Mouse (Mus musculus) frontal cortex, adult (tissue): Measurements from ENCODE around the gene Arntl2.

Experiments
- ATAC-seq: cut with Nextera tagmentation; 2 replicates; pipeline ENCODE4 v1.9.2; 2017; ENCODE audit warnings: mild to moderate bottlenecking, moderate library complexity, mixed read lengths; ENCODE audit not compliant: low TSS enrichment

Arntl2 gene

DNA sequence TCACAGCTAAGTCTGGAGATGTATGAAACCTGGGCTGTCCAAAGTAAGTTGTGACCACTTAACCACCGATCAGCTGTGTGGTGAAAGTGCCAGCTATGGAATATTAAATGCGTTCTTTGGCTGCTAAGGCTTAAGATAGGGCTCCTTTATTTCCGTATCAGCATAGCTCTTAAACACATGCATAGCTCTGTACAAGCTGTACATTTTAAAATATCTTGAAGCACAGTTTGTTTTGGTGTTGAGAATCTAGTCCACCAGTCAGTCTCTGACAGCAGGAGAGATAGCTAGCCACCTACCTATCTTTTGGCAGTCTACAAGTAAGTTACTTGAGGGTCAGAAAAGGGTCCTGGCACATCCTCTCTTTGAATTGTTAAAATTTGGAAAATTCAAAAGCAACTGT, 17.8 kb upstream of the Arntl2 start:
- ATAC-seq = no peak

DNA sequence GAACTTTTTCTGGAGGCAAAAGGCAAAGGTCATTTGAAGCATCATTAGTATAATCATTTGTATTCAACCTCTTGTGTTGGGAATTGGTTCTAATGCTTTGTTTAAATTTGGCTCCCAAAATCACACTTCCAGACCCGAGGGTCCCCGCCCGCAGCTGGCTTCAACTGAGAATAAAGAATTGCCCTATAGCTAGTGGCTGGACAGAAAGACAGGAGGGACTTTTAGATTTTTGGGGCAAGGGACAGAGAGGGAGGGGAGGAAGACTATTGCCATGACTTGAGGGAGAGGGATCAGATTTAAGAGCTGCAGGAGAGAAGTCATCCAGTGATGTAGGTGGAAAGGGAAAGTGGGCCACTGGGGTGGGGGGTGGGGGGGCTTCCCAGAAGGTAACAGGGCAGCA, 14.3 kb upstream of the Arntl2 start:
- ATAC-seq = no peak

DNA sequence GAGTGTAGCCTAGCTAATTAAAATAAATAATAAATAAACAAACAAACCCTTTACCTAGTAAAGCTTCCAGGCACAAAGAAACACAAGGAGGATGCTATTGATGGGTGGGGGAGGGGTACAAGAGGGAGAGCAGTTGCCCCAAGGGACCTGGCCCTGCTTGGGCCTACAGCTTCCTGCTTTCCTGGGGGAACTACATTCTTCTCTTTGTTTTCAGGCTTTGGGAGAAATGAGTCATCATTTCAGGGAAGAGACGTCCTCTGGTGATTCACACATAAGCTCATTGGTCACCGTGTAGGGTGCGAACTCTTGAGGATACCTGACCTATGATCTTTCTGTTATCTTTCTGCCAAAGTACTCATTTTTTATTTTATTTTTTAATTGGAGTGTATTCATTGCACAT, 2.3 kb upstream of the Arntl2 start:
- no peak for ATAC-seq

DNA sequence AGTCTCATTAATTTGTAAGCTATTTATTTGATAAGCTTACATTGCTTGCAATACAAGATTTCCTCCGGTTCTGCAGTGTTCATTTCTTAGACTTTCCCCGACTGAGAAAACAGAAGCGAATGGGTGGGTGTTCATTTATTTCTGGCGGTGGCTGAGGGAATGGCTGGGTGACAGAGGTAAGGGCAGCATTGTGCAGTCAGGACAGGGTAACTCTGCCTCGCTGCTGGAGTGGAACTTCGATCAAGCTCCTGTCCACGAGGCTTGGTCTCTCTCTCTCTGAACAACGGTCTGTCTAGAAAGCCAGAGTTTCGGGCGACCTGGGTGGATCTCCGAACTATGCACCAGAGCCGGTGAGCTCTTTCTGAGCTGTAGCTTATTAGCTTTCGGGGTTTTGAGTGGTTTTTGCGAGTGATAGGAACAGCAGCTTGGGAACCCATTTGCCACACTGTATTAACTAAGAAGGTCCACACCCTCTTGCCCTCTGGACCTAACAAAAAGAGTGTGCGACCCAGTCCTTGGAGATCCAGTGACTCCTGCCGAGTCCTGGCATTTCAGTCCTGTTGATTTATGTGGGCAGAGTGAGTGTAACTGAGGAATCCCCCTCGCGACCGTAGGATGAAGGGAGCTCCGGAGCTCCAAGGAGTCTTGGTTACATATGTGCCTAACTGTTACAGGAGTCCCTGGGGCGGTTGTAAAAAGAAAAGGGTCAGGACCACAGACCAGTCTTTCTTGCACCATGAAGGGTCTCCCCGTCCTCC, 510 bp upstream of the Arntl2 start:
- peak; percentile 36 for ATAC-seq

DNA sequence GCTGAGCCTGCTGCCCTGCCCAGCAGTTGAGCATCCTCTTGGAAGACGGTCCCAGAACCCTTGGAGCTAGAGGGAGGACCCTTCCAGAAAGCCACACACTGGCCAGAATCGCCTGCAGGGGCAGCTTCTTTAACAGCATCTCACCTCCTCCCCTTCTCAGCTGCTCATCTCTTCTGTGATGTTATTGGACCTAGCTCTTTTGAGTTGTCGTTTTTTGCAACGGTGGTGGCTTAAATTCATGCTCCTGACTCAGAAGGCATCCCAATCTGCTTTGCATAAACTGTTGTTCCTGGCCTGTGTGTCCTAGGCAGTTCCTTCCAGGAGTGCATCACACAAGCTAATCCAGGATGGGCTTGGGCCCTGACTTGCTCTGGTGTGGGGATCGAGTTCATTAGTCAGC, 1.6 kb downstream of the Arntl2 start:
- peak; percentile 16 for ATAC-seq

- 0 out of 2 replicates have a peak, but pooled peaks have one; percentile 44 for ATAC-seq
Measured at GRCm38 (mm10) chr6:146809991-146810390, 14.1 kb downstream of the Arntl2 start.

DNA sequence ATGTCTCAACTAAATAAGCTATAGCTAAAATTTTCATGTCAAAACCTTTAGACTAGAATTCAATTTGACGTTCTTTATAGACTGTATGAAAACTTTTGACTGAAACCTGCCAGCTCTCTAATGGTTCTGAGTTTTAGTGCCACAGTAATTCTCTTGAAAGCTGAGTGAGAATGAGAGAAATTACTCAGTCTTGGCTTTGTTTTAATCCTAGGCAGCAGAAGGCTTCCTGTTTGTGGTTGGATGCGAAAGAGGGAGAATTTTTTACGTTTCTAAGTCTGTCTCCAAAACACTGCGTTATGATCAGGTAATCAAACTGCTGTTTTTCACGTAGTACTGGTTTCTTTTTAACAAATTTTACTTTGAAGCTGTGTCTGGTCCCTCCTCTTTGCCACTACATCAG, 17.2 kb downstream of the Arntl2 start:
- no peak for ATAC-seq

- no peak for ATAC-seq
Measured at GRCm38 (mm10) chr6:146820177-146820965, 24.5 kb downstream of the Arntl2 start.

DNA sequence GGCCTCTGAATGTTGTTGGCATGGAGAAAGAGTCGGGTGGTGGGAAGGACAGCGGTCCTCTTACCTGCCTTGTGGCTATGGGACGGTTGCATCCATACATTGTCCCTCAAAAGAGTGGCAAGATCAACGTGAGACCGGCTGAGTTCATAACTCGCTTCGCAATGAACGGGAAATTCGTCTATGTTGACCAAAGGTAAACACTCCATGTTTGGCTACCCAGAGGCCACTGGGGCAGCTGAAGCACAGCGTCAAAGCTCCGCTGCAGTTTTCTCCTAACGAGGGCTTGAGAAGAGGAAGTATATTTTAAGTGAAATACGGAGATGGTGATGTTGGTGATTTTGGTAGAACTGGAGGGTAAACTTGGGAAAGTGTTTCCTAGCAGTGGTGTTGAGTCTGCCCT, 26.1 kb downstream of the Arntl2 start:
- ATAC-seq = no peak

DNA sequence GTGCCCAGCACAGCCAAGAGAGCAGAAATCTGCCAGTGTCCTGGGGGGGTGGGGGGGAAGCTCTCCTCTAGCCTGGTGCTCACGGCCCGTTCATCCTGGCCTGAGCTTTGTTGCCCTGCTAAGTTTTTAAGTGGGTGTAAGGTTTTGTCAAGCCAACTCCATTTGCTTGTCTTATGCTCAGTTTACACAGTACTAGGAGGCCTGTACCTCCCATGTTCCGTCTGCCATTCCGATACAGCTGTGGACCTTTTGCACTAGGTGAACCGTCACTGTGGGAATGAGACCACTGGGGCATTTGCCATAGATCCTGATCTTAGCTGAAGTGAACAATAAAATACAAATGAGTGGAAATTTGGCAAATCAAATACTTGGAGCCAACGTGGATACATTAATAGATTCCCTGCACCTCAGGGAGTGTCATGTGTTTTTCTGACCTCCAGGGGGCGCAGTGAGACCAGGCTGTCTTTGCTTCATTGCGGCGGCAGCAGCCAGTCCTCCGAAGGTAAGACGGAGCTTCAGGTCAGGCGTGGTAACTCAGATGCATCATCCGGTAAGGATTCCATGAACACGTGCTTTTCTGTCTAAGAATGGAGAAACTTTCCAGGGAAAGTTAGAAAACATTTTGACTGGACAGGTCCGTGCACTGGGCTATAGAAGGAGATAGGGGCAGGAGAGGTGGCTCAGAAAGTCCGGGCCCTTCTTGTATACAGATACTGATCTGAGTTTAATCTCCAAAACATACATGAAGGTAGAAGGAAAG, 29.1 kb downstream of the Arntl2 start:
- ATAC-seq = peak; percentile 88

DNA sequence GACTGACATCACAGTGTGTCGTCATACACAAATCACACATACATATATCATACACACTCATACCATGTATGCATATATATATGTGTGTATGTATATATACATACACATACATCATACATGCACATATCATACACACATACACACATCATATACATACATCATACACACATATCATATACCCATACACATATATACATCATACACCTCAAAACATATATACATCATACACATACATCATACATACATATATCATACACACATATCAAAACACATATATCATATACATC, 29.6 kb downstream of the Arntl2 start:
- no peak for ATAC-seq

- no peak for ATAC-seq
Measured at GRCm38 (mm10) chr6:146831320-146831719, 35.5 kb downstream of the Arntl2 start.

DNA sequence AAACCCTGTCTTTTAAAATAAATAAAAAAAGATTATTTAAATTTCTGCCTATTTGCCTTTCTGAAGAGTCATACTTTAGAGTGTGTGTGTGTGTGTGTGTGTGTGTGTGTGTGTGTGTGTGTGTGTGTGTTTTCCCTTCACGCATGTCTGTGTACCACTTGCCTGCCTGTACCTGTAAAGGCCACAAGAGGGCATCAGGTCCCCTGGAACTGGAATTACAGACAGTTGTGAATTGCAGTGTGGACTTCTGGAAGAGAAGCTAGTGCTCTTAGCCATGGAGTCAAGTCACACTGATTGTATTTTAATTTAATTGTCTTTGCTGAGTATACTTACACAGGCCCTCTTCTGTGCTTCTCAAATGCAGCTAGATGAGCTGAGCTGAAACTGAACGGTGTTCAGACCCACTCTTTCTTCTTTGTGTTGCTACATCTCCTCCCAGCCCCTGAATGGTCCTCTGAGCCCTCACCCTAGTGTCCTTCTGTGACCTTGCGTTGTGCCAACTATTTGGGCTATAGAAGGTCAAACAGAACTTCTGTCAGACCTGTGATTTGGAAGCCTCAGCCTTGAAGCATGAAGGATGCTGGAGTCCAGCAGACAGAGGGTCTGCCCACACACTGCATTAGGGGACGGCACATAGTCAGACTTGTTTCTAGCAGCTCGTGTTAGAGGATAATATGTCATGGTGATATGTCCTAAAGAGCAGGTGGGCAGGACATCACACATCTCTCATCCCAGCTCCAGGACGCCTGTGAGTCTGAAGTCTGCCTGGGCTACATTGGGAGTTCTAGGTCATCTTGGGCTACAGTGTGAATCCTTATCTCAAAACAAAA, 37.8 kb downstream of the Arntl2 start:
- peak; percentile 83 for ATAC-seq

DNA sequence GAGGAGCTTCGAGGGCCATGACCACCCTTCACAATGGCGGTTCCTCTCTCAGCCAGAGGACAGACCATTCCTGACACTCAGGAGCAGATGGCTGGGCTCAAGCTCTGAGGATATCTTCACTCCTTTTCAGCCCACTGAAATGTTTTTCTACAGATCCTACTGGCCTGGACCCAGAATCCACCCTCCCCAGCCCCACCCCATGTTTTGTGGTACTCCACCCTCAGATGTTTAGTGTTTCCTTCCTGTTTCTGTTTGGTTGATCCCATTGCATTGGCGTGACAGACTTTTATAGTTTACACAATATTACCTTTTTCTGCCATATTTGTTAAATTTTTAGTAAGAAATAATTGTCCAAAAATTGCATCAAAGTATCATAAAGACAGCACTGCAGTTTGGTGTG, 38.5 kb downstream of the Arntl2 start:
- ATAC-seq = no peak

GRCm38 (mm10) chr6:146835784-146836183, 39.9 kb downstream of the Arntl2 start:
- ATAC-seq = no peak

DNA sequence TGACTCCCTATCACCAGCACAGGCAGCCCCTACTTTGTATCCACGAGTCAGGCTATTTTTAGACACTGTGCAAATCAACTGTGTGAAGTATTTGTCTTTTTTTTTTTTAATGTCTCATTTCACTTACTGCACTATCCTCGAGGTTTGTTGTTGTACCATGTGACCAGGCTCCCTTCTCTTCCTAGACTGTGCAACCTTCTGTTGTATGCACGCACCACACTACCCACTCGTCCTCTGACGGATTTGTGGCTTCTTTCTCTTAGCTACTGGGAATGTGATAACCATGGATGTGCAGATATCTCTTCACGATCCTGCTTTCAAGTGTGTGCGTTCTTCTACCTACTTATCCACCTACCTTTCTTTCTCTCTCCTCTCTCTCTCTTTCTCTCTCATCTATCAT, 41.5 kb downstream of the Arntl2 start:
- ATAC-seq = peak; percentile 62

GRCm38 (mm10) chr6:146838366-146838765, 42.5 kb downstream of the Arntl2 start:
- no peak for ATAC-seq

DNA sequence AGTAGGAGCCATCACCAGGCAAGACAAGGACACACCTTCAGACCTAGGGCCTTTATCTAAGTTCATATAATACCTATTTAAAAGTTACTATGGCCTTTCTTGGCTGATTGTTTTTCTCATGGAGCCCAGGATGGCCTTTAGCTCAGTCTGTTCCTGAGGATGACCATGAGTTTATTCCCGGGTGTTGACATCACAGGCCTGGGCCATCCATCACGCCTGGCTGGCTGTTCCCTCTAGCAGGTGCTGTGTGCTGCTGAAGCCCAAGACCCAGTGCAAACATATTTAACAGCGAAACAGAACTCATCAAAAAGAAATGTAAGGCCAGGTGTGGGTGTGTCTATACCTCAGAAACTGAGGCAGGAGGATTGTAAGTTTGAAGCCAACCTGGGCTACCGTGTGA, 43.0 kb downstream of the Arntl2 start:
- no peak for ATAC-seq

GRCm38 (mm10) chr6:146844867-146845266, 49.0 kb downstream of the Arntl2 start:
- no peak for ATAC-seq

DNA sequence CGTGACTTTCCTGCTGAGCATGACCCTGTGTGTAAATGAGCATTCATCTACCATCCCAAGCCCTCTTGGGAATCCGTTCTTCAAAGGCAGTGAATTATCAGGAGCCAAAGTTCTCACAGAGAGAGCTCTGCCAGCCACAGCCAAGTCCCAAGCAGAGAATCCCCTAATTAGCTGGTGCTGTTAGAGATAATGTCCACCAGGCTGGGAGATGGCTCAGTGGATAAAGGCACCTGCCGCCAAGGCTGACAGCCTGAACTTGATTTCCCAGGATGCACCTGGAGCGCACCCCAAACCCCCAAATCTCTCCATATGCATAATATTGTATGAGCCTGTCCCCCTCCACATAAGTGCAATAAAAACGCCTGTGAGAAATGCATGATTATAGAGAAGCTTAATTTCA, 49.5 kb downstream of the Arntl2 start:
- no peak for ATAC-seq

DNA sequence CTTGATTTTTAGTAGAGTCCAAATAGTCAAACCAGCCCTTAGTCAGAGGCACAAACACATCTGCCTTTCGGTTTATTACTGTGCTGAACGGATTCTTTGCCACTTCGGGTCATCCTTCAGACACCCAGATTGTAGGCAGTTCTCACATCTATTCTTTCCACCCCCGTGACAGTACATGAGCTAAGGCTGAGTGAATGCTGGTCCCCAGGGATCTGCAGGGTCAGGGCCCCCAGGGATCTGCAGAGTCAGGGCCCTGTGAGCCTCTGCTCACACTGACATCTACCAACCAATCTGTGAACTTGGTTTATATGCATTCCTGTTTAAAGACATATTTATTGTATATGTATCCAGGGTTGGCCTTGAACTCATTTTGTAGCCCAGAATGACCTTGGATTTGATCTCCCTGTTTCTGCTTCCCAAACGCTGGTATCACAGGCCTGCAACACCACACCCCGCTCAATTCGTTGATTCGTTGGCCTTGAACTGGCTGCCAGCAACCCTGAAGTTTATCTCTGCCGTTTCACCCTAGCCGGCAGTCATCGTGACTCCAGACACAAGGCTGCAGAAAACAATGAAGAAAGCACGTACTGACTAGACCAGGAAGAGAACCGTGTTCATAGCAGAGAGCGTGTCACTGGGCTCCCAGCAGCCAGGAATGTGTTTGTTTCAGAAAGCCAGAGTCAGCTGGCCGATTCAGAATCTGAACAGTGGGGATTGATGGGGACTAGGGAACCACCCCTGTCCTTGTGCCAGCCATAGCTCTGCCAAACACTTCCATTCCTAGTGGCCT, 50.3 kb downstream of the Arntl2 start:
- ATAC-seq = no peak
